Mouse (Mus musculus) A20 (cell line): ENCODE data around the gene Zswim7.

Source experiments
- DNase-seq: peaks from one replicate; pipeline ENCODE4 v3.0.0-alpha.2; 2011; ENCODE audit warnings: low read depth, low spot score

The Zswim7 gene

DNA sequence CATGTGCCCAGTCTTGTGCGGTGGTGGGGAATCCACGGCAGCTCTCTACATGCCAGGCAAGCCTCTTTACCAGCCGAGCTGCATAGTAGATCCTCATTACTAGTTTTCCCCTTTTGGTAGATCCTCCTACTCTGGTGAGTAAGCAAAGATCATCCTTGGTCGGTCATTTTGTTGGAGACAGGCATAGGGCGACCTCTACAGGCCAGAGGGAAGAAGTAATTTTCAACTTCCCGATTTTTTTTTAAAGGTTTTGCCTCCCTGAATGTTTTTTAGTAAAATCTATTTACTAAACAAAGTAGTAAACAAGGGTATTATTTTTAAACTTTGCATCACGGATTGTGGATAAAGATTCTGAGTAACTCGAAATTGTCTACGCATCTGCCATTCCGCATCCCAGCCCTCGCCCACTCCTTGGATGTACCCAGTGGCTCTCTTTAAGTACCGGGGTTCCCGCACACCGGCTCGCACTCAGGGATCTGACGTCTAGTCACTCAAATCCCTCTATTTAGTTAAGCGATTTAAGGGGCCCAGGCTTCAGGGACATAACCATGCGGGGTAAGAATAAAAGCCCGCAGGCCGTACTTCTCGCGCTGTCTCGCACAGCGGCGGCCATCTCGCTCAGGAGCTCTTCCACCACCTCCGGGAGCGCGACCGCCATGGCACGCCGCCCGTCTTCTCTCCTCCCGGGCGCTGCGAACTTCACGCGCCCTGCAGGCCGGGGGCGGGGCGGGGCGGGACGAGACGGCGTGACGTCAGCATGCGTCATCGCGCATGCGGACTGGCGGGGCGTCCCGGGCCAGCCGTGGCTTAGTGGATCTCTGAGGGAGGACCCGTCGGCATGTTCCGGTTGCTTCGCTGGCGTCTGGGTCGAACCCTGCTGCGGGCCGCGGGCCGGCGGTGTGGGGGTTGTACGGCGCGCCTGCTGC is at the start of gene Zswim7, which contains the start of gene Ttc19:
TSS of gene Zswim7 (minus strand) at position 701 of the 926 bp plus-strand sequence.
TSS of gene Ttc19 (plus strand) at position 799 of the 926 bp plus-strand sequence.
- DNase-seq: peak; percentile 96

DNA sequence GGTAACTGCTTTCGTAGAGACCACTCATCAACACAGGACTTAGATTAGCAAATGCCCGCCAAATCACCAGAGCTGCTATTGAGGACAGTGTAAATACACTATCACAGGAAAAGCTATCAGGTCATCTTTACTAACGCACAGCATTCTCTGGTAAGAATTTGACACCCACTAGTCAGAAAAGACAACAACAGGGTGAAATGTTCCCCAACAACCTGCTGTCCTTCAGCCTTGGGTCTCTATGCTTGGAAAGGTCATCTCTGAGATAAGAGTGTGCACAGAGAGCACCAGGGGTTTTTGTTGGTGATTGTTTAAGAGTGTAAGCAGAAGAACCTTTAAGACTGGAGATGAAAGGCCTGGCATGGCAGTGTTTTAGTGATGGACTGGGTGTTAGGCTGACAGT is 42.5 kb upstream of the Zswim7 start:
- DNase-seq: no peak

DNA sequence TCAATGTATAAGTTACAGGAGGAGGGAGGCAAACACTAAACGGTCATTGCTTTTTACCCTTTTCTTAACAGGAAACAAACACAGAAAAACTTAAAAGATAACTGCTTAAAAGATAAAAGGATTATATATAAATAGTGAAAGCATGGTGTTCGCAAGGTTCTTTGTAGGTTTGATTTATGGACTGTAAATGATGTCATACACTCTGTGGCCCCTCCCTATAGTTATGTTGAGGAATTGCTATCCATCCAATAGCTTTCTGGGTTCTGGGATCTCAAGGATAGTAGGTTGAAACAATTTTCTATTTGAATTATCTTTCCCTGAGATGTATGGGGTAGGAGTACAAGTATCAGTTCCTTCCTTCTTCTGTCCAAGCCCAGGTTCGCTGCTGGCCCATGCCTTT is 38.9 kb upstream of the Zswim7 start:
- no peak for DNase-seq

GRCm38 (mm10) chr11:62317746-62318145 is 36.6 kb upstream of the Zswim7 start:
- DNase-seq: no peak

DNA sequence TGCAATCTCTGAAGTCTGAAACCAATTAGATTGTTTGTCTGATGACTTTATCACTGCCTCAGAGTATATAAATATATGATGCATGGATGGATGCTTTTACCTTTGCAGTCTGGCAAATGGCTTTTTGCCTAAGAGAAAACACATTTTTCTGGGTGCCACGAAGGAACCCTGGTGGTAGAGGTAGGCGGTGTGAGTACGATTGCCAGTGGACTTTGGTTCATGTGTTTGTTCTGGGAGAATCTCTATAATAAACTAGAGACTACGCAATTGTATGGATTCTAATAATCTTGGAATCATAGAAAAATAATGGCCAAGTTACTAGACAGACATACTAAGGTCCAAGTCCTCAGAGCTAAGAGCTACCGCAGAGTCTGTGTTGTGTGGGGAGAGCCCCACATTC is 33.8 kb upstream of the Zswim7 start:
- DNase-seq: no peak

DNA sequence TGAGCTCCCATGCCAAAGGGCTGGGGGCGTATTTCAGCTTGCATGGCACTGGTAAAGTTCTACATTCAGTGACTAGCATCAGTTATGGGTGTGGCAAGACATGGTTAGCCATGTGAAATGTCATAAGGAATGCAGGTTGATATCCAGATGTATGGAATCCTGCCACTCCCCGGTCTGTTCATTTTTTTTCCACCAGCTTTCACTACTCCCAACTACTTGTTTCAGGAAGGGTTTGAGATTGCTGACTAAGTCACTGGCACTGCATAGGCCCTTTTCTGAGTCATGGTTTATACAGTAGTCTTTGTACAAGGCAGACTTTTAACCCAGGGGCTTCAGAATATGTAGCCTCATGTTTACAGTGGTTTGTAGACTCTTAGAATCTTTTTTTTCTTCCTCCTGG is 28.1 kb upstream of the Zswim7 start:
- DNase-seq: no peak

DNA sequence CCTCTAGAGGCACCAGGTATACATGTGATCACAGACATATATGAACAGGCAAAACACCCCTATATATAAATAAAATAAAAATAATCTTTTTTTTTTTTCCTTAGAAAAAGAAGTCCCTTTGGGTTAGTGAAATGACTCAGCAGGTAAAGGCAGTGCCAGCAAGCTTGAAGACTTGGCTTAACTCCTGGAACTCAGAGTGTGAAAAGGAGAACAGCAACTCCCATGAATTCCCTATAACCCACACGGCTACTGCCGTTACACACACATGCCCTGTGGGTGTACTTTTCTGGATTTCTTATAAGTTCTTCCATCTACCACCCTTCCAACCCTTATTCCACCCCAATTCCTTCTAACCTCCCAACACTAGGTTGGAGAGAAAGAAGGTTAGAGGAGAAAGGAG is 24.7 kb upstream of the Zswim7 start:
- no peak for DNase-seq

- no peak for DNase-seq
These were observed 17.7 kb upstream of the Zswim7 start for GRCm38 (mm10) chr11:62298883-62299282.

GRCm38 (mm10) chr11:62294121-62294520 is 12.9 kb upstream of the Zswim7 start:
- no peak for DNase-seq

GRCm38 (mm10) chr11:62287700-62288099 is 6.5 kb upstream of the Zswim7 start:
- no peak for DNase-seq

DNA sequence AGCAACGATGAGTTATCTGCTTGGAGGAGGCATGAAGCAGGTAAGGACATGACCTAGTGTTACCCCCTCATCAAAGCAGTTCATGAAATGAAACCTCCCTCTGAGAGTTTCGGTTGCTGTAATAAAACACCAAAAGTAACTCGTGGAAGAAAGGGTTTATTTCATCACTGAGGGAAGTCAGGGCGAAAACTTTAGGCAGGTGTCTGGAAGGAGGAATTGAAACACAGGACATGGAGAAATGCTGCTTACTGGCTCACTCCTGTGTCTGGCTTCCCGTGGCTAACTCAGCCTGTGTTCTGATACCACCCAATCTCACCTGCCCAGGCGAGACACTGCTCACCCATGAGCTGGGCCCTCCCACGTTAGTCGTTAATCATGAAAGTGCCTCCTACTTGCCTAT is 3.8 kb upstream of the Zswim7 start:
- DNase-seq: peak; percentile 80

GRCm38 (mm10) chr11:62284020-62284419 is 2.8 kb upstream of the Zswim7 start:
- DNase-seq: peak; percentile 70

- DNase-seq: peak; percentile 80
These were observed 424 bp upstream of the Zswim7 start for GRCm38 (mm10) chr11:62281601-62281997.

- DNase-seq: peak; percentile 81
These were observed 3.1 kb downstream of the Zswim7 start for GRCm38 (mm10) chr11:62278027-62278426.

DNA sequence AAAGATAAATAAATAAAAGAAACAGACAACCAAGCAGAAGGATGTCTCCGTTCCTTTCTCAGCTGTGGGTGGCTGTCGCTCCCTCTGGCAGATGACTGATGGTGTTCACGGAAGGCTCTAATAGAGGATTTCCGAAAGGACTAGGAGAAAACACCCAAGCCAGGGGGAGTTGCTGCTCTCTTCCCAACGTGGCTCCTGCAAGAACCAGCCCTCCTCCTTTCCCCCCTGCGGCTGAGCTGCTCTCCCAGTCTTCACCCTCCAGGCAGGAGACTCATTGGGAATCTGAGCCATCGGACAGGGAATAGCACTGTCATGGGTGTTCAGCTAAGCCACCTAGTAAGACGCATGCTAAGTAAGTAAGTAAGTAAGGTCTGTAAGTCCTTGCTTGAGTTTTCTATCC is 4.1 kb downstream of the Zswim7 start:
- no peak for DNase-seq

GRCm38 (mm10) chr11:62270851-62271250 is 10.3 kb downstream of the Zswim7 start:
- DNase-seq: no peak

DNA sequence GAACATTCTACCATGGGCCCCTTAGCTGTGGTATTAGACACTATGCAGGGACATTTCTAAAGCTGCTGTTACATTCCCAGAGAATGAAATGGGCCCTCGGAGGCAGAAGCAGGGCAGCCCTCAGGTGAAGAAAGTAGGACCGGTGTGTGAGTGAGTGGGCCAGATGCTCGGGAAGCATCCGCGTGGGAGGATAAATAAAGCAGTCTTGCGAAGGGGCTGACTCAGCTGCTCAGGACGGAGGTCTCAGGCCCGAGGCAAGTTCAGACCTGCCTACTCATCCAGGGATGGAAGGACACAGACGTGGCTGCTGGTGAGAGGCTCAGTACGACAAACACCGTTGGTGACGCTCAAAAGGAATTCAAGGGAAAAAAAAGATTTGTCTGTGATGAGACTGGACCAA is 12.1 kb downstream of the Zswim7 start:
- DNase-seq: no peak

DNA sequence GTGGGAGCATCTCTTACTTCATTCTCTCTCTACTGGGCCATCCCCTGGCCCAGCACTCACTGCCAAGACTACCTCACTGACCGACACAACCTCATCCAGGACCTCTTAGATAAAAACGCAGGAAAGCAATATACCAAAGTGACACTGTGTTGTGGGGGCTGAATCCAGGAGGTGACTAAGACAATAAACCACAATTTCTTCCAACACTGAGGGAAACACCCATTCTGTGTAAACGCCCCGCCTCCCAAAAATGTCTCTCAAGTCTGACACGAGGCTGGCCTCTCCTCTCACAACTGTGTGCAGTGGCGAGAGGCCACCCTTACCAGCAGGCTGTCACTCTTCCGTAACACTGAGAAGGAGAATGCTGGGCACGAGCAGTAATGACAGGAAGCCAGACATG is 12.8 kb downstream of the Zswim7 start:
- DNase-seq: no peak

DNA sequence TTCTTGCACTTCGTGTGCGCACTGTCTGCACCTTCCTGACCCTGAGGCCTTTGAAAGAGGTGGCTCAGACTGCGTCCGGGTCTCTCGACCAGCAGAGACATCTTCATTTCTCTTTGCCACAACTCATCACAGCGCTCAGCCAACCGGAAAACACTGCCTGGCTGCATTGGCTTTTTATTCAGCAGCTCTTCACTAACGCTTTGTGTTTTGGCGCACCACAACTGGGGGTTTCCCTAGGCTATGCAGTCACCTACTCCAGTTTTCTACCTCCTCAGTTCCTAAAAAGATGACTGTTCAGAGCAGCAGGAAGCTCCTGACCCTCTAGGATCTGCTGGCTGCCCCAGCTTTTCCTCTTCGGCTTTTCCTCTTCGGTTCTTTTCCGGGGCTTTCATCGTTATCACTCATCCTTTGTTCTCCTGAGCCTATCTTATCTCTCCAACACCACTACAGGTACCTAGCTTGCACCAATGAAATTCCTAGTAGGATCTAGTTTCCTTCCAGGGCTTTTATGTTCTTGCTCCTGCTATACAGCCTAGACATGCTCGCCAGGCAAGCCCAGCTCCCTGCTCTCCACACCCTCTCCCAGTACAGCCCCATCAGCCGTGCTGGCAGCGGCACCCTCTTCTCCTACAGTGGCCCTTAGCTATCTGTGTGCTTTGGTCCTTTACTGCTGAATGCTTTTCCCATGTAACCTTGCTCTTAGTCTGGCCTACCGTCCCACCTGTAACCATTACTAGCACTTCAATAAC is 14.5 kb downstream of the Zswim7 start:
- DNase-seq: peak; percentile 17

- DNase-seq: no peak
These were observed 15.5 kb downstream of the Zswim7 start for GRCm38 (mm10) chr11:62265642-62266041.

DNA sequence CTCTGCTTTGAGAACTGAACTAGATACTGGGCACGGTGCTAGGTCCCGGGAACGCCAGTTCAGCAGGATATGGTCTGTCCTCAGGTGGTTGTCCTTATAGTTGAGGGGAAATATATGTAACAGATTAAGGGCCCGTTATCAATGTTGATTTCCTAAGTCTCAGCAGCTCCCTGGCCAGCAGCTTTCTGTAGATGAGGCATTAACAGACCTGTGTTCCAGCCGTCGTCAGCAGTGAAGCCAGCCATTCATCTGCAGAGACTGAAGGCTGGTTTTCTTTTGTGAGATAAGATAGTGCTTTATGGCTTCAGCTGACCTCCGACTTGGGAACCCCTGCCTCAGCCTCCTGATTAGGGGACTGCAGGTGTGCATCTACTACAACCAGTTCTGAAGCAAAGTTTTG is 17.2 kb downstream of the Zswim7 start:
- DNase-seq: no peak

- DNase-seq: no peak
These were observed 17.6 kb downstream of the Zswim7 start for GRCm38 (mm10) chr11:62263599-62263998.

DNA sequence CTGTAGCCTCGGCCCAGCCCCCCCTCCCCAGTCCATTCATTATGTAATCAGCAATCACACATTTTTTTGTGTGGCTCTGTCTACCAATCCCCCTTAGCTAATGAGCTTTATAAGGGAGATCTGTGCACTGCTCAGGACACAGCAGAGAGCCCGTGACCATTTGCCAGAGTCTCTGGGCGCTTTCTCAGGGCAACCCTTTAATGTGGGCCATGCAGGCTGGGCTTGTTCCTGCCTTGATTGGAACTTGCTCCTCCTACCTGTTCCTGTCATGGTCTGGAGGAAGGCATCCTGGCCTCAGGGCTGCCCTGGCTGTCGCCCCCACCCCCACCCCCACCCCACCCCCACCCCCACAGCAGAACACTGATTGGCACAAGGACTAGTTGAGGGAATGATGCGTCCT is 22.0 kb downstream of the Zswim7 start:
- no peak for DNase-seq
